Mouse (Mus musculus): Measurements from ENCODE around the gene Bcar3.

Bcar3 gene

GRCm38 (mm10) chr3:122517726-122518125, 223.8 kb downstream of the Bcar3 start:
- DNase-seq, result no peak

GRCm38 (mm10) chr3:122518231-122518736, 224.3 kb downstream of the Bcar3 start:
- no peak for DNase-seq

- DNase-seq, result no peak
Observed at GRCm38 (mm10) chr3:122519082-122519481, 225.1 kb downstream of the Bcar3 start.

- DNase-seq, result no peak
Observed at GRCm38 (mm10) chr3:122520365-122520764, 226.4 kb downstream of the Bcar3 start.

- no peak for DNase-seq
Observed at GRCm38 (mm10) chr3:122520875-122521274, 226.9 kb downstream of the Bcar3 start.

GRCm38 (mm10) chr3:122521294-122521693, 227.4 kb downstream of the Bcar3 start:
- no peak for DNase-seq

GRCm38 (mm10) chr3:122528477-122528876, 234.5 kb downstream of the Bcar3 start:
- DNase-seq, result no peak

- DNase-seq, result no peak
Observed at GRCm38 (mm10) chr3:122535938-122536703, 242.2 kb downstream of the Bcar3 start.

- no peak for DNase-seq
Observed at GRCm38 (mm10) chr3:122538851-122539250, 244.9 kb downstream of the Bcar3 start.

GRCm38 (mm10) chr3:122539961-122540690, 246.2 kb downstream of the Bcar3 start:
- no peak for DNase-seq

- no peak for DNase-seq
Observed at GRCm38 (mm10) chr3:122540918-122541317, 247.0 kb downstream of the Bcar3 start.

GRCm38 (mm10) chr3:122545346-122545745, 251.4 kb downstream of the Bcar3 start:
- DNase-seq, result no peak

GRCm38 (mm10) chr3:122547469-122547868, 253.5 kb downstream of the Bcar3 start:
- no peak for DNase-seq

- no peak for DNase-seq
Observed at GRCm38 (mm10) chr3:122551174-122551573, 257.2 kb downstream of the Bcar3 start.

- no peak for DNase-seq
Observed at GRCm38 (mm10) chr3:122557766-122558165, 263.8 kb downstream of the Bcar3 start.

- DNase-seq, result no peak
Observed at GRCm38 (mm10) chr3:122565285-122565684, 271.3 kb downstream of the Bcar3 start.

- DNase-seq, result no peak
Observed at GRCm38 (mm10) chr3:122566112-122566511, 272.2 kb downstream of the Bcar3 start.

GRCm38 (mm10) chr3:122566549-122566948, 272.6 kb downstream of the Bcar3 start:
- DNase-seq, result peak; percentile 11

- no peak for DNase-seq
Observed at GRCm38 (mm10) chr3:122573426-122574286, 279.7 kb downstream of the Bcar3 start.

- DNase-seq, result no peak
Observed at GRCm38 (mm10) chr3:122574921-122575320, 281.0 kb downstream of the Bcar3 start.

- DNase-seq, result no peak
Observed at GRCm38 (mm10) chr3:122577360-122577759, 283.4 kb downstream of the Bcar3 start.
